Mouse (Mus musculus) heart, embryonic 11.5 days (tissue): ENCODE data around the gene Mgrn1. TPM values are rescaled to one million over a fixed set of nuclear protein-coding genes. Genes with fewer than 3 reads are reported as not detected.
A peak's percentile ranks its signal among the peaks of the same experiment; 100 is the strongest.

ENCODE experiments used
- ATAC-seq: fragments of 200-750 bp; cut with Nextera tagmentation; replicated peaks from 2 replicates; pipeline ENCODE4 v1.8.0; 2017; ENCODE audit warnings: moderate library complexity; ENCODE audit not compliant: insufficient number of reproducible peaks, low FRiP score, low TSS enrichment
- H3K27ac ChIP-seq: fragments of 300-500 bp; sonication (generic); 2 replicates; pipeline ENCODE4 v1.5.1; 2014; ENCODE audit warnings: mild to moderate bottlenecking, low read depth, low read length
- H3K27me3 ChIP-seq: fragments of 300-500 bp; sonication (generic); 2 replicates; pipeline ENCODE4 v1.6.1; 2014; ENCODE audit warnings: mild to moderate bottlenecking, low read length, mixed read lengths; ENCODE audit not compliant: control insufficient read depth, insufficient read depth
- H3K36me3 ChIP-seq: fragments of 300-500 bp; sonication (generic); 2 replicates; pipeline ENCODE4 v1.6.1; 2014; ENCODE audit warnings: mild to moderate bottlenecking, low read length, moderate library complexity, mixed read lengths; ENCODE audit not compliant: control insufficient read depth, insufficient read depth
- H3K4me1 ChIP-seq: fragments of 300-500 bp; sonication (generic); 2 replicates; pipeline ENCODE4 v1.6.1; 2014; ENCODE audit warnings: low read length; ENCODE audit not compliant: control insufficient read depth, insufficient read depth
- H3K4me2 ChIP-seq: fragments of 300-500 bp; sonication (generic); 2 replicates; pipeline ENCODE4 v1.6.1; 2014; ENCODE audit warnings: mild to moderate bottlenecking, moderate library complexity
- H3K4me3 ChIP-seq: fragments of 300-500 bp; sonication (generic); 2 replicates; pipeline ENCODE4 v1.5.1; 2014; ENCODE audit warnings: low read depth, low read length
- H3K9ac ChIP-seq: fragments of 300-500 bp; sonication (generic); 2 replicates; pipeline ENCODE4 v1.6.1; 2014; ENCODE audit warnings: mild to moderate bottlenecking, low read depth, low read length, moderate library complexity
- H3K9me3 ChIP-seq: fragments of 300-500 bp; sonication (generic); replicated peaks from 2 replicates; pipeline ENCODE4 v1.6.1; 2016; ENCODE audit warnings: low read length; ENCODE audit not compliant: control insufficient read depth
- WGBS: fragments of 180-500 bp; shearing (Covaris S2); extraction: QIAGEN DNeasy Blood & Tissue Kit; methylation state at CpG from one replicate; pipeline ENCODE4 v1.1.7; 2014; ENCODE audit not compliant: insufficient replicate concordance; 5-methylcytosine and 5-hydroxymethylcytosine counted together
- polyA plus RNA-seq: library from polyadenylated mRNA; unstranded; fragments of >200 nt; fragmentation: Nextera tagmentation; extraction: Ambion mirVana; gene quantifications from 2 replicates; pipeline ENCODE4 v1.2.1, GENCODE M21; 2014

The Mgrn1 gene
- polyA plus RNA-seq, 1 experiment from 2014 or later = 96.8 TPM

GRCm38 (mm10) chr16:4945415-4945814, 59.4 kb downstream of the Mgrn1 start:
- no peak overlapping the region for H3K9ac ChIP-seq
- peaks cover 39% of the 10 kb centered on the region for H3K36me3 ChIP-seq
- H3K4me3 ChIP-seq = no peak overlapping the region
- H3K27ac ChIP-seq = no peak overlapping the region
- H3K27me3 ChIP-seq = no peaks in the 10 kb centered on the region
- ATAC-seq = no peak
- H3K4me1 ChIP-seq = no peaks in the 10 kb centered on the region
- H3K9me3 ChIP-seq = no peaks in the 10 kb centered on the region
- no peak overlapping the region for H3K4me2 ChIP-seq
- WGBS = 71% methylated on average over 4 of the region's 4 CpGs

- Histone ChIP-seq H3K4me3 (no peak overlapping the region), H3K27me3 (no peaks in the 10 kb centered on the region), H3K36me3 (peaks cover 40% of the 10 kb centered on the region), H3K9me3 (no peaks in the 10 kb centered on the region), H3K27ac (no peak overlapping the region), H3K4me2 (no peak overlapping the region), H3K4me1 (no peaks in the 10 kb centered on the region), H3K9ac (no peak overlapping the region)
- ATAC-seq = no peak
- WGBS = 84% methylated on average over 3 of the region's 3 CpGs
Observed at GRCm38 (mm10) chr16:4946155-4946554, 60.1 kb downstream of the Mgrn1 start.

GRCm38 (mm10) chr16:4947378-4947777, 61.3 kb downstream of the Mgrn1 start:
- no peaks in the 10 kb centered on the region for H3K9me3 ChIP-seq
- H3K27ac ChIP-seq = no peak overlapping the region
- H3K27me3 ChIP-seq = no peaks in the 10 kb centered on the region
- H3K9ac ChIP-seq = no peak overlapping the region
- H3K4me1 ChIP-seq = no peaks in the 10 kb centered on the region
- H3K4me3 ChIP-seq = no peak overlapping the region
- WGBS = 89% methylated on average over 4 of the region's 4 CpGs
- ATAC-seq = no peak
- H3K4me2 ChIP-seq = no peak overlapping the region
- peaks cover 36% of the 10 kb centered on the region for H3K36me3 ChIP-seq

- 93% methylated on average over 3 of the region's 3 CpGs for WGBS
Observed at GRCm38 (mm10) chr16:4956609-4957008, 70.6 kb downstream of the Mgrn1 start.

GRCm38 (mm10) chr16:4957446-4957845, 71.4 kb downstream of the Mgrn1 start:
- Histone ChIP-seq H3K9ac (no peak overlapping the region), H3K9me3 (no peaks in the 10 kb centered on the region), H3K4me3 (no peak overlapping the region), H3K4me2 (no peak overlapping the region), H3K27me3 (no peaks in the 10 kb centered on the region), H3K27ac (no peak overlapping the region), H3K36me3 (peaks cover 16% of the 10 kb centered on the region), H3K4me1 (no peaks in the 10 kb centered on the region; the same call in 1 of the 2 replicates)
- no peak for ATAC-seq
- 92% methylated on average over 3 of the region's 3 CpGs for WGBS

More at GRCm38 (mm10) chr16:4956609-4957008, 70.6 kb downstream of the Mgrn1 start:
- Histone ChIP-seq H3K9ac (no peak overlapping the region), H3K4me2 (no peak overlapping the region), H3K9me3 (no peaks in the 10 kb centered on the region), H3K4me1 (no peaks in the 10 kb centered on the region; the same call in 1 of the 2 replicates), H3K36me3 (peaks cover 18% of the 10 kb centered on the region), H3K27ac (no peak overlapping the region), H3K4me3 (no peak overlapping the region), H3K27me3 (no peaks in the 10 kb centered on the region)
- no peak for ATAC-seq

- Histone ChIP-seq H3K4me2 (no peak overlapping the region), H3K36me3 (peaks cover 6% of the 10 kb centered on the region; the same call in 1 of the 2 replicates), H3K9ac (no peak overlapping the region), H3K4me3 (no peak overlapping the region), H3K4me1 (peaks cover 5% of the 10 kb centered on the region), H3K9me3 (no peaks in the 10 kb centered on the region), H3K27me3 (no peaks in the 10 kb centered on the region), H3K27ac (no peak overlapping the region)
- no peak for ATAC-seq
- 85% methylated on average over 8 of the region's 8 CpGs for WGBS
Observed at GRCm38 (mm10) chr16:4960260-4960659, 74.2 kb downstream of the Mgrn1 start.

- no peaks in the 10 kb centered on the region for H3K9me3 ChIP-seq
- peaks cover 3% of the 10 kb centered on the region; the same call in 1 of the 2 replicates for H3K36me3 ChIP-seq
- WGBS = 43% methylated on average over 9 of the region's 9 CpGs
- peak overlapping the region; percentile 93 for H3K4me2 ChIP-seq
- H3K27me3 ChIP-seq = no peaks in the 10 kb centered on the region
- peak overlapping the region; percentile 88 for H3K9ac ChIP-seq
- peaks cover 6% of the 10 kb centered on the region for H3K4me1 ChIP-seq
- H3K27ac ChIP-seq = no peak overlapping the region
- ATAC-seq = no peak
- H3K4me3 ChIP-seq = peak overlapping the region; percentile 96
Observed at GRCm38 (mm10) chr16:4963346-4963745, 77.3 kb downstream of the Mgrn1 start.

GRCm38 (mm10) chr16:4963797-4964709, 78.0 kb downstream of the Mgrn1 start, which contains the start of gene Anks3:
TSS of gene Anks3 (minus strand) at chr16:4964205.
- Histone ChIP-seq H3K36me3 (peaks cover 3% of the 10 kb centered on the region; the same call in 1 of the 2 replicates), H3K9ac (peak within 1 kb of the TSS; percentile 88)
- ATAC-seq = peak; percentile 98

More at GRCm38 (mm10) chr16:4963797-4964709, 78.0 kb downstream of the Mgrn1 start, which contains the start of gene Anks3:
- H3K27ac ChIP-seq = peak within 1 kb of the TSS; percentile 74
- peak within 1 kb of the TSS; percentile 93 for H3K4me2 ChIP-seq
- no peaks in the 10 kb centered on the region for H3K27me3 ChIP-seq
- H3K4me1 ChIP-seq = peaks cover 6% of the 10 kb centered on the region
- H3K4me3 ChIP-seq = peak within 1 kb of the TSS; percentile 96
- under 1% methylated on average over 67 of the region's 76 CpGs for WGBS
- H3K9me3 ChIP-seq = no peaks in the 10 kb centered on the region
